Mouse (Mus musculus): ENCODE data around the gene Gm12695.

The Gm12695 gene

GRCm38 (mm10) chr4:96785086-96785485 lies at the start of gene Gm12695:
TSS of gene Gm12695 (minus strand) at chr4:96785186.
- DNase-seq (ENCODE audit: low read depth, low spot score), result no peak

- DNase-seq (ENCODE audit: low read depth, low spot score), result no peak
Measured at GRCm38 (mm10) chr4:96825540-96826045, 40.6 kb upstream of the Gm12695 start.

- no peak for DNase-seq (ENCODE audit: low read depth, low spot score)
Measured at GRCm38 (mm10) chr4:96806824-96807808, 22.1 kb upstream of the Gm12695 start.

- no peak for DNase-seq (ENCODE audit: low read depth, low spot score)
Measured at GRCm38 (mm10) chr4:96799380-96800157, 14.6 kb upstream of the Gm12695 start.

GRCm38 (mm10) chr4:96797583-96797982 lies 12.6 kb upstream of the Gm12695 start:
- no peak for DNase-seq (ENCODE audit: low read depth, low spot score)

- DNase-seq (ENCODE audit: low read depth, low spot score), result no peak
Measured at GRCm38 (mm10) chr4:96791301-96791700, 6.3 kb upstream of the Gm12695 start.

GRCm38 (mm10) chr4:96789905-96790304 lies 4.9 kb upstream of the Gm12695 start:
- no peak for DNase-seq (ENCODE audit: low read depth, low spot score)

GRCm38 (mm10) chr4:96786610-96787009 lies 1.6 kb upstream of the Gm12695 start:
- no peak for DNase-seq (ENCODE audit: low read depth, low spot score)

- DNase-seq (ENCODE audit: low read depth, low spot score), result no peak
Measured at GRCm38 (mm10) chr4:96772966-96773566, 11.9 kb downstream of the Gm12695 start.

- no peak for DNase-seq (ENCODE audit: low read depth, low spot score)
Measured at GRCm38 (mm10) chr4:96766396-96766998, 18.5 kb downstream of the Gm12695 start.

- DNase-seq (ENCODE audit: low read depth, low spot score), result no peak
Measured at GRCm38 (mm10) chr4:96751953-96752352, 33.0 kb downstream of the Gm12695 start.

- no peak for DNase-seq (ENCODE audit: low read depth, low spot score)
Measured at GRCm38 (mm10) chr4:96740472-96740871, 44.5 kb downstream of the Gm12695 start.

GRCm38 (mm10) chr4:96729256-96729655 lies 55.7 kb downstream of the Gm12695 start:
- no peak for DNase-seq (ENCODE audit: low read depth, low spot score)

- no peak for DNase-seq (ENCODE audit: low read depth, low spot score)
Measured at GRCm38 (mm10) chr4:96728211-96728610, 56.8 kb downstream of the Gm12695 start.

GRCm38 (mm10) chr4:96725415-96726055 lies 59.5 kb downstream of the Gm12695 start:
- no peak for DNase-seq (ENCODE audit: low read depth, low spot score)

- no peak for DNase-seq (ENCODE audit: low read depth, low spot score)
Measured at GRCm38 (mm10) chr4:96722301-96722700, 62.7 kb downstream of the Gm12695 start.

GRCm38 (mm10) chr4:96718977-96719966 lies 65.7 kb downstream of the Gm12695 start:
- no peak for DNase-seq (ENCODE audit: low read depth, low spot score)

GRCm38 (mm10) chr4:96718503-96718902 lies 66.5 kb downstream of the Gm12695 start:
- no peak for DNase-seq (ENCODE audit: low read depth, low spot score)

GRCm38 (mm10) chr4:96705281-96705951 lies 79.6 kb downstream of the Gm12695 start:
- DNase-seq (ENCODE audit: low read depth, low spot score), result peak; percentile 4

All from CD4-positive, CD25-positive, alpha-beta regulatory T cell, adult 2 months (primary cell).